Mouse (Mus musculus) kidney, embryonic 15.5 days (tissue): Measurements from ENCODE around the gene Reln. TPM values are rescaled to one million over a fixed set of nuclear protein-coding genes. Genes with fewer than 3 reads are reported as not detected.

Source experiments
- ATAC-seq: fragments of 200-750 bp; cut with Nextera tagmentation; replicated peaks from 2 replicates; pipeline ENCODE4 v1.8.0; 2017; ENCODE audit warnings: moderate TSS enrichment; ENCODE audit not compliant: low FRiP score
- H3K27ac ChIP-seq: fragments of 300-500 bp; sonication (generic); 2 replicates; pipeline ENCODE4 v1.5.1; 2015; ENCODE audit warnings: mild to moderate bottlenecking, inconsistent platforms
- H3K27me3 ChIP-seq: fragments of 300-500 bp; sonication (generic); 2 replicates; pipeline ENCODE4 v1.6.1; 2015; ENCODE audit warnings: inconsistent platforms
- H3K36me3 ChIP-seq: fragments of 300-500 bp; sonication (generic); 2 replicates; pipeline ENCODE4 v1.6.1; 2015; ENCODE audit warnings: inconsistent platforms
- H3K4me1 ChIP-seq: fragments of 300-500 bp; sonication (generic); 2 replicates; pipeline ENCODE4 v1.6.1; 2015; ENCODE audit warnings: inconsistent platforms
- H3K4me2 ChIP-seq: fragments of 300-500 bp; sonication (generic); 2 replicates; pipeline ENCODE4 v1.6.1; 2015; ENCODE audit warnings: moderate library complexity, mild to moderate bottlenecking, inconsistent platforms
- H3K4me3 ChIP-seq: fragments of 300-500 bp; sonication (generic); replicated peaks from 2 replicates; pipeline ENCODE4 v1.5.1; 2015; ENCODE audit warnings: mild to moderate bottlenecking, inconsistent platforms
- H3K9ac ChIP-seq: fragments of 300-500 bp; sonication (generic); 2 replicates; pipeline ENCODE4 v1.6.1; 2015; ENCODE audit warnings: mild to moderate bottlenecking, inconsistent platforms
- H3K9me3 ChIP-seq: fragments of 300-500 bp; sonication (generic); replicated peaks from 2 replicates; pipeline ENCODE4 v1.6.1; 2016; ENCODE audit warnings: inconsistent platforms
- WGBS: fragments of 180-500 bp; shearing (Covaris S2); methylation state at CpG from one replicate; pipeline ENCODE4 v1.1.7; 2015; ENCODE audit warnings: mixed read lengths; 5-methylcytosine and 5-hydroxymethylcytosine counted together
- polyA plus RNA-seq: library from polyadenylated mRNA; unstranded; fragments of >200 nt; fragmentation: Nextera tagmentation; extraction: Ambion mirVana; gene quantifications from 2 replicates; pipeline ENCODE4 v1.2.1, GENCODE M21; 2015

Gene Reln
- 12.4 and 13.0 TPM in 2 replicates for polyA plus RNA-seq

DNA sequence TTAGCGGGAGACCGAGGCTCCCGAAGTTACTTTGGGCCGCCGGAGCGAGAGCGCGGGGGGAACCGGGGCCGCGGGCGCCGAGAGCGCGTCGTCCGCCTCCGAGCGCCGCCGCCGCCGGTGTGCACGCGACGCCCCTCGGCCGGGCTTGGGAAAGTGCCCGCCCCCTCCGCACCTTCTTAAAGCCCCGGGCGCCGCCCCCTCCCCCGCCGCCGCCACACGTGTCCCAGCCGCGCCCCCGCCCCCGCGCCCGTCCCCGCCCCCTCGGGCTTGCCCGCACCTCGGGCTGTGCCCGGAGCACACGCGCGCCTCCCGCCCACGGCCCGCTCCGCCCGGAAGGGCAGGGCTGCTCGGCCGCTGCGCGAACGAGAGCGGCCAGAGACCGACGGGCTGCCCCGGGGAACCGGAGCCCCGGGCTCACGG lies at the start of gene Reln:
Gene Reln, minus strand, starts transcription at position 147 of the 420 bp plus-strand sequence.
- peak within 1 kb of the TSS; percentile 97 for H3K4me2 ChIP-seq
- peak; percentile 83 for ATAC-seq
- H3K9ac ChIP-seq: peak within 1 kb of the TSS; percentile 52
- no peak within 1 kb of the TSS for H3K27ac ChIP-seq
- H3K36me3 ChIP-seq: no peaks in the 10 kb centered on the region
- H3K4me1 ChIP-seq: peaks cover 28% of the 10 kb centered on the region
- under 1% methylated on average over 55 of the region's 68 CpGs for WGBS
- peak within 1 kb of the TSS; percentile 60 for H3K4me3 ChIP-seq
- H3K27me3 ChIP-seq: peaks cover 92% of the 10 kb centered on the region
- no peaks in the 10 kb centered on the region for H3K9me3 ChIP-seq

DNA sequence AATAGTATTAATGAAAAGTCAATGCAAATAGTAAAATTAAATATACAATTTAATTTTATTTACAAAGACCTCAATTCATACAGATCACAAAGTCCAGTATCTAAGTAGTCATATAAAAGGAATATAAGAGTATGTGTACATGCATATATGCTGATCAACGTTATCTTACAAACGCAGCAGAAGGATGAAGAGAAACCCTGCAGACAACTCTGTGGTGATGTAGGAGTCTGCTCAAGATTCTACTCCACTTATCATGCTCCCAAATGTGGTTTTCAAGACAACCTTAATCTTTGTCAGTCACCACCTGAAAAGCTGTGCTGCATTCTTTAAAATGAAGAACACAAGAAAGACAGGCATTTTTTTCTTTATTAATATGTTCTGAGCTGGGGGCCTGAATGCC lies 44.0 kb upstream of the Reln start:
- 85% methylated on average over 2 of the region's 2 CpGs for WGBS
- Histone ChIP-seq H3K27ac (no peak overlapping the region), H3K27me3 (no peaks in the 10 kb centered on the region), H3K4me1 (no peaks in the 10 kb centered on the region), H3K4me2 (no peak overlapping the region), H3K9me3 (no peaks in the 10 kb centered on the region), H3K4me3 (no peak overlapping the region), H3K36me3 (no peaks in the 10 kb centered on the region), H3K9ac (no peak overlapping the region)
- ATAC-seq: no peak

GRCm38 (mm10) chr5:22360510-22360909 lies 16.0 kb upstream of the Reln start:
- Histone ChIP-seq H3K9me3 (no peaks in the 10 kb centered on the region), H3K27ac (no peak overlapping the region), H3K36me3 (no peaks in the 10 kb centered on the region), H3K4me1 (no peaks in the 10 kb centered on the region), H3K27me3 (no peaks in the 10 kb centered on the region), H3K4me3 (no peak overlapping the region), H3K4me2 (no peak overlapping the region), H3K9ac (no peak overlapping the region)
- no peak for ATAC-seq
- 58% methylated on average over 9 of the region's 9 CpGs for WGBS

- no peak overlapping the region for H3K27ac ChIP-seq
- no peak overlapping the region for H3K4me3 ChIP-seq
- H3K27me3 ChIP-seq: peaks cover 72% of the 10 kb centered on the region
- H3K9ac ChIP-seq: no peak overlapping the region
- ATAC-seq: peak; percentile 74
- 80% methylated on average over 3 of the region's 3 CpGs for WGBS
- H3K36me3 ChIP-seq: no peaks in the 10 kb centered on the region
- H3K9me3 ChIP-seq: no peaks in the 10 kb centered on the region
- peaks cover 27% of the 10 kb centered on the region for H3K4me1 ChIP-seq
- no peak overlapping the region for H3K4me2 ChIP-seq
Measured at GRCm38 (mm10) chr5:22348412-22348811, 3.9 kb upstream of the Reln start.

GRCm38 (mm10) chr5:22347732-22348131 lies 3.2 kb upstream of the Reln start:
- ATAC-seq: no peak
- 64% methylated on average over 2 of the region's 2 CpGs for WGBS
- H3K27me3 ChIP-seq: peaks cover 77% of the 10 kb centered on the region

DNA sequence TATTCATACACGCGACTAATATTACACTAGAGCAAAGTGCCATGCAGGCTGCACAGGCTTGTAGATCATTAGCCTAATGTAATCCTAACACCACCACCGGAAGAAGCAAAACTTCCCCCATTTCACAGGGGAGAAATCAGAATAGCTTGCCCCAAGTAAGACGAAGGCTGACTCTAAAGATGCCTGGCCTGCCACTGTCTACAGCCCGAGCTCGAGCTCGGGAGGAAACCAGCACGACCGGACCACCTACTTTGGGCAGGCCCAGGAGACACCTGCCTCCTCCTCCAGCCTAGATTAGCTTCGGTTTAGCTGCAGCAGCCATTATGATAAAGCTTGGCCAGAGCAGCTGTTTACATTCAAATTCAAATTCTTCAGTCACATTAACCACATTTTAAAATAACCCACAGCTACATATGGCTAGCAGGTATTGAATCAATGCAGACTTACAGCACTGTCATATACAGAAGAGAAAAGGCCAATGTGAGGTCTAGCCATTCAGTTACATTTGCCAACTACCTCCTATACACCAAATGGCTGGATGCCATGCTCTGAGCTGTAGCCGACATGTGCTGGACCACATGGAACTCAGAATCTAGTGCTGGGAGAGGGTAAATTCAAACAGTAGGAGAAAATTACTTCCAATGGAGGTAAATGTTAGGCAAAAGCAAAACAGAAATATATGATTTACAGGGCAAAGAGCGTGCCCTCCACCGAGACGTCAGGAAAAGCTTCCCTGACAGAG lies 1.6 kb upstream of the Reln start:
- H3K27ac ChIP-seq: no peak overlapping the region
- ATAC-seq: no peak
- no peak overlapping the region for H3K9ac ChIP-seq
- H3K4me2 ChIP-seq: peak overlapping the region; percentile 97
- H3K4me3 ChIP-seq: no peak overlapping the region
- H3K4me1 ChIP-seq: peaks cover 28% of the 10 kb centered on the region
- H3K27me3 ChIP-seq: peaks cover 86% of the 10 kb centered on the region
- WGBS: 29% methylated on average over 14 of the region's 14 CpGs
- no peaks in the 10 kb centered on the region for H3K36me3 ChIP-seq
- H3K9me3 ChIP-seq: no peaks in the 10 kb centered on the region

More at GRCm38 (mm10) chr5:22347732-22348131, 3.2 kb upstream of the Reln start:
- no peaks in the 10 kb centered on the region for H3K9me3 ChIP-seq
- H3K9ac ChIP-seq: no peak overlapping the region
- no peak overlapping the region for H3K4me3 ChIP-seq
- no peak overlapping the region for H3K27ac ChIP-seq
- H3K4me2 ChIP-seq: no peak overlapping the region
- no peaks in the 10 kb centered on the region for H3K36me3 ChIP-seq
- H3K4me1 ChIP-seq: peaks cover 28% of the 10 kb centered on the region

DNA sequence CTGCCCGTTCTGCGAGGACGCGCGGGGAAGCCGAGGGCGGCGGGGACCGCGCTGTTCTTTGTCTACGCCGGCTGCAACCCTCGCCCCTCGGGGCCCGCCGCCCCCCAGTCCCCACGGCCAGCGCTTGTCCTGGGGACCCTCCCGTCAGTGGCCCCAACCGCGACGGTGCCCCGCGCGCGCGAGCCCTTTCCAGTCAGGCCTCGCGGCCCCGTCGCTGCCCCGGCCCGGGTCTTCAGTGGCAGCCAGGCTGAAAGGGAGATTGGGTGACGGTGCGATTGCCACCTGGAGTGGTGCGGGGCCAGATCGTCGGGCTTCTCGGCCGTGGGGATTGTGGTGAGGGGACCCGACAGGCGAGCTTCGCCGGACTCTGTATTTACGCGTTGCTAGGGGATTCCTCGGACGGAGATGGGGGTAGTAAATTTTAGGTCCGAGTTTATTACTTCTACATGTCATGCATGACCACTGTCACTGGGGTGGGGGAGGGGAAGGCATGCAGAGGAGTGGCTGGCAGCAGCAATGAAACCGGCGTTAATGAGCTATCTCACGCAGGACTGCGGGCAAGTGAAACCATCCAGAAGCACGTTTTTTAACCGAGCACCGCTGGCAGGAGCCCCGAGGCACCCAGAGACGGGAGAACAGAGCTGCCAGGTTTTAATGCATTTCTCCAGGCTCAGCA lies 612 bp upstream of the Reln start:
- ATAC-seq: peak; percentile 55
- peaks cover 93% of the 10 kb centered on the region for H3K27me3 ChIP-seq
- H3K4me3 ChIP-seq: peak overlapping the region; percentile 60
- H3K9ac ChIP-seq: peak overlapping the region; percentile 52
- H3K36me3 ChIP-seq: no peaks in the 10 kb centered on the region
- H3K4me1 ChIP-seq: peaks cover 28% of the 10 kb centered on the region
- H3K4me2 ChIP-seq: peak overlapping the region; percentile 97
- under 1% methylated on average over 58 of the region's 58 CpGs for WGBS
- H3K9me3 ChIP-seq: no peaks in the 10 kb centered on the region
- no peak overlapping the region for H3K27ac ChIP-seq

- Histone ChIP-seq H3K4me1 (peaks cover 28% of the 10 kb centered on the region), H3K27ac (no peak overlapping the region), H3K27me3 (peaks cover 86% of the 10 kb centered on the region), H3K9me3 (no peaks in the 10 kb centered on the region), H3K9ac (peak overlapping the region; percentile 52; the same call in 1 of the 2 replicates), H3K4me2 (peak overlapping the region; percentile 97), H3K36me3 (no peaks in the 10 kb centered on the region), H3K4me3 (peak overlapping the region; percentile 60)
- ATAC-seq: peak; percentile 55
- under 1% methylated on average over 65 of the region's 65 CpGs for WGBS
Measured at GRCm38 (mm10) chr5:22343843-22344555, 503 bp downstream of the Reln start.

DNA sequence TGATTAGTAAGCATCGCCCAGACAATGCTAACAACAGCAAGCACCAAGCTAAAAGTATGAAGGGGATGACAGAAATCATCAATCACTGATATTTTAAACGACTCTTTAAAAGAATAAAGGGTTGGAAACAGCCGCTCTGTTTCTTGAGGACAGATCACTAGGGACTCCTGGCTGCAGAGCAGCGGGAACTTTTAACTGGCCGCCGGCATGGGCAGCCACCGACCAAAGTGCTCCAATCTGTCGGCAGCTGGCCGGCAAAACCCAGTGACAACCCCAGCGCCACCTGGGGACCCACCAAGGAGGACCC lies 1.0 kb downstream of the Reln start:
- WGBS: under 1% methylated on average over 10 of the region's 10 CpGs
- no peak for ATAC-seq
- Histone ChIP-seq H3K4me2 (peak overlapping the region; percentile 97), H3K4me3 (peak overlapping the region; percentile 60), H3K9me3 (no peaks in the 10 kb centered on the region), H3K9ac (peak overlapping the region; percentile 52; the same call in 1 of the 2 replicates), H3K27me3 (peaks cover 81% of the 10 kb centered on the region), H3K36me3 (no peaks in the 10 kb centered on the region), H3K27ac (no peak overlapping the region), H3K4me1 (peaks cover 28% of the 10 kb centered on the region)

DNA sequence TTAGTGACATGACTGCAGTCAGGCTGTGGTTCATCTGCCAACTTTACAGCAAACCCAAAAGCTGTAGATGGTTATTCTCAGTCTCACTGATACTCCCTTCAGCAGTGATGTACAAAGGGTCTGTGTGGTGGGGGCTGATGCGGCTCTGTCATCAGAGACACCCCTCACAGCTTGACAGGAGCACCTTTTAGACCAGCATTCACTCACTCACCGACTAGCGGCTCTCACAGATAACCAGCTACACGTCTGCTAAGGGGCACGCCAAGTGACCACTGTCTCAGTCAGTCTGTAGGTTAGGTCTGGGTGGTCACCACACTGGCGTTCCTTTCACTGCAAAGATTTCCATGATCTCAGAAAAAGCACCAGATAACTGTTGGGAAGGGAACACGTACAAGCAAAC lies 2.0 kb downstream of the Reln start:
- Histone ChIP-seq H3K9ac (no peak overlapping the region), H3K27ac (no peak overlapping the region), H3K4me2 (peak overlapping the region; percentile 27), H3K4me1 (peaks cover 28% of the 10 kb centered on the region), H3K36me3 (no peaks in the 10 kb centered on the region), H3K27me3 (peaks cover 73% of the 10 kb centered on the region), H3K9me3 (no peaks in the 10 kb centered on the region), H3K4me3 (peak overlapping the region; percentile 1; the same call in 1 of the 2 replicates)
- 78% methylated on average over 7 of the region's 7 CpGs for WGBS
- no peak for ATAC-seq

GRCm38 (mm10) chr5:22340991-22341390 lies 3.5 kb downstream of the Reln start:
- H3K27ac ChIP-seq: no peak overlapping the region
- H3K4me2 ChIP-seq: no peak overlapping the region
- peaks cover 27% of the 10 kb centered on the region for H3K4me1 ChIP-seq
- H3K27me3 ChIP-seq: peaks cover 59% of the 10 kb centered on the region
- no peaks in the 10 kb centered on the region for H3K36me3 ChIP-seq
- H3K9ac ChIP-seq: no peak overlapping the region
- H3K4me3 ChIP-seq: no peak overlapping the region
- no peaks in the 10 kb centered on the region for H3K9me3 ChIP-seq
- no peak for ATAC-seq
- 88% methylated on average over 8 of the region's 8 CpGs for WGBS

DNA sequence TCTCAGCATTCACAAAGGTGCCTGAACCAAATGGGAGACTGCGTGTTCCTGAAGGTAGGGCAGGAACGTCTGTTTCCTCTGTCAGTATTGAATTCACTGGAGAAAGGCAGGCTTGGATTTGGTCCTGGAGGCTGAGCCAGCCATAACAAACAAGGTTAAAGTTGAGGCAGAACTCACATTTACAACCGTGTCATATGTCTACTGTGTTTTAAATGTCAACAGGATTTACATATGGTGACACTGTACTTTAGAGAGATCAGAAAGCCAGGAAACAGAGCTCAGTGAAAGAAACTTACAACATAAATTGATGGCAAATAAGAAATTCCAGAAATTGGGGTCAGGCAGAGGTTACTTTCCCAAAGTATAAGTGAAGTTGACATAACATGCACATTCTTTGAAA lies 9.1 kb downstream of the Reln start:
- H3K9me3 ChIP-seq: peaks cover 4% of the 10 kb centered on the region; the same call in 1 of the 2 replicates
- H3K9ac ChIP-seq: no peak overlapping the region
- H3K36me3 ChIP-seq: no peaks in the 10 kb centered on the region
- H3K4me3 ChIP-seq: no peak overlapping the region
- H3K27me3 ChIP-seq: peaks cover 6% of the 10 kb centered on the region
- H3K4me2 ChIP-seq: no peak overlapping the region
- peak overlapping the region; percentile 4; the same call in 1 of the 2 replicates for H3K27ac ChIP-seq
- WGBS: 27% methylated on average over 3 of the region's 3 CpGs
- H3K4me1 ChIP-seq: 0 out of 2 replicates have a peak, but pooled peaks cover 4% of the 10 kb centered on the region
- peak; percentile 73 for ATAC-seq
